Mouse (Mus musculus) heart, adult 11 months (tissue): ENCODE measurements at regions not wholly inside any gene's neighbourhood (a gene's known extent, or its start where the extent isn't known, plus 50 kb on each side); places are given as distances from the start of the nearest gene placed in this dataset.
A peak's percentile ranks its signal among the peaks of the same experiment; 100 is the strongest.

Experiments used
- DNase-seq: peaks from one replicate; pipeline ENCODE4 v3.0.0; 2022

- peak; percentile 52 for DNase-seq
Observed at GRCm38 (mm10) chr17:9484098-9484497, 62.2 kb downstream of the Gm17728 start.

- DNase-seq, result peak; percentile 67
Observed at GRCm38 (mm10) chr17:9484566-9484965, 62.7 kb downstream of the Gm17728 start.

GRCm38 (mm10) chr17:9529340-9529739 lies 107.5 kb downstream of the Gm17728 start:
- no peak for DNase-seq

- DNase-seq, result no peak
Observed at GRCm38 (mm10) chr17:9536090-9536489, 114.2 kb downstream of the Gm17728 start.

- DNase-seq, result no peak
Observed at GRCm38 (mm10) chr17:9538371-9538770, 116.5 kb downstream of the Gm17728 start.

GRCm38 (mm10) chr17:9540156-9540555 lies 118.3 kb downstream of the Gm17728 start:
- no peak for DNase-seq

GRCm38 (mm10) chr17:9543224-9543797 lies 121.5 kb downstream of the Gm17728 start:
- no peak for DNase-seq

- peak; percentile 17 for DNase-seq
Observed at GRCm38 (mm10) chr17:9557544-9557943, 112.0 kb downstream of the Pabpc6 start.

- no peak for DNase-seq
Observed at GRCm38 (mm10) chr17:9566846-9567245, 102.7 kb downstream of the Pabpc6 start.

- no peak for DNase-seq
Observed at GRCm38 (mm10) chr17:9579401-9580371, 89.8 kb downstream of the Pabpc6 start.

GRCm38 (mm10) chr17:9598131-9598530 lies 71.4 kb downstream of the Pabpc6 start:
- DNase-seq, result no peak

- no peak for DNase-seq
Observed at GRCm38 (mm10) chr17:9600459-9600858, 69.1 kb downstream of the Pabpc6 start.
